Mouse (Mus musculus) urinary bladder, adult 18-20 months (tissue): Measurements from ENCODE around the gene Sprr3.
A peak's percentile ranks its signal among the peaks of the same experiment; 100 is the strongest.
"Not testable (repeated sequence)": the region's sequence is repeated elsewhere in the genome, so short reads cannot be mapped to it uniquely, and the experiment has no call there.

Experiments
- DNase-seq, 2 experiments: peaks; one replicate each; pipeline ENCODE4 v3.0.0; 2022; ENCODE audit warnings: low spot score in 2 of 2, mixed read lengths in 2 of 2

Sprr3 gene

GRCm38 (mm10) chr3:92458620-92459019, at the start of gene Sprr3:
Gene Sprr3, minus strand, starts transcription at chr3:92458720.
- no peak for DNase-seq

GRCm38 (mm10) chr3:92508185-92508584, 49.7 kb upstream of the Sprr3 start:
- DNase-seq: no peak

GRCm38 (mm10) chr3:92503528-92503927, 45.0 kb upstream of the Sprr3 start:
- DNase-seq: no peak

- DNase-seq: no peak
Measured at GRCm38 (mm10) chr3:92500393-92500792, 41.9 kb upstream of the Sprr3 start, which contains the start of gene Sprr4. Gene Sprr4, minus strand, starts transcription at chr3:92500493.

GRCm38 (mm10) chr3:92490262-92490661, 31.7 kb upstream of the Sprr3 start:
- not testable (repeated sequence) for DNase-seq

- DNase-seq: peak in 1 of 2 experiments; percentile 27
Measured at GRCm38 (mm10) chr3:92486307-92486706, 27.8 kb upstream of the Sprr3 start.

- DNase-seq: peak; percentile 24 to 48
Measured at GRCm38 (mm10) chr3:92485863-92486262, 27.3 kb upstream of the Sprr3 start, which contains the start of gene Sprr1a. Gene Sprr1a, minus strand, starts transcription at chr3:92485895.

GRCm38 (mm10) chr3:92481249-92481648, 22.7 kb upstream of the Sprr3 start:
- DNase-seq: not testable (repeated sequence)

- DNase-seq: no peak
Measured at GRCm38 (mm10) chr3:92470111-92470510, 11.6 kb upstream of the Sprr3 start.

GRCm38 (mm10) chr3:92467424-92467823, 8.9 kb upstream of the Sprr3 start:
- no peak for DNase-seq

- no peak for DNase-seq
Measured at GRCm38 (mm10) chr3:92466576-92466975, 8.1 kb upstream of the Sprr3 start.

GRCm38 (mm10) chr3:92455151-92455550, 3.4 kb downstream of the Sprr3 start:
- no peak for DNase-seq

GRCm38 (mm10) chr3:92440177-92440576, 18.3 kb downstream of the Sprr3 start:
- DNase-seq: no peak

GRCm38 (mm10) chr3:92438689-92439088, 19.8 kb downstream of the Sprr3 start, which contains the start of gene Sprr1b:
Gene Sprr1b, minus strand, starts transcription at chr3:92438789.
- no peak for DNase-seq

GRCm38 (mm10) chr3:92432282-92432681, 26.2 kb downstream of the Sprr3 start, which contains the start of gene Sprr2k:
Gene Sprr2k, plus strand, starts transcription at chr3:92432582.
- DNase-seq: no peak

GRCm38 (mm10) chr3:92429323-92429722, 29.2 kb downstream of the Sprr3 start, which contains the start of gene Gm9774:
Gene Gm9774, minus strand, starts transcription at chr3:92429423.
- DNase-seq: no peak

- DNase-seq: no peak
Measured at GRCm38 (mm10) chr3:92417782-92418181, 40.7 kb downstream of the Sprr3 start, which contains the start of gene Sprr2j-ps. Gene Sprr2j-ps, plus strand, starts transcription at chr3:92418082.

GRCm38 (mm10) chr3:92407691-92408090, 50.8 kb downstream of the Sprr3 start, which contains the start of gene Sprr2i:
Gene Sprr2i, plus strand, starts transcription at chr3:92407991.
- no peak for DNase-seq
